Mouse (Mus musculus) CD4-positive, CD25-positive, alpha-beta regulatory T cell, adult 2 months (primary cell): ENCODE data around the gene Sh3bp2.

Source experiments
- DNase-seq: peaks from one replicate; pipeline ENCODE4 v3.0.0-alpha.2; 2012; ENCODE audit warnings: low read depth, low spot score

Gene Sh3bp2

DNA sequence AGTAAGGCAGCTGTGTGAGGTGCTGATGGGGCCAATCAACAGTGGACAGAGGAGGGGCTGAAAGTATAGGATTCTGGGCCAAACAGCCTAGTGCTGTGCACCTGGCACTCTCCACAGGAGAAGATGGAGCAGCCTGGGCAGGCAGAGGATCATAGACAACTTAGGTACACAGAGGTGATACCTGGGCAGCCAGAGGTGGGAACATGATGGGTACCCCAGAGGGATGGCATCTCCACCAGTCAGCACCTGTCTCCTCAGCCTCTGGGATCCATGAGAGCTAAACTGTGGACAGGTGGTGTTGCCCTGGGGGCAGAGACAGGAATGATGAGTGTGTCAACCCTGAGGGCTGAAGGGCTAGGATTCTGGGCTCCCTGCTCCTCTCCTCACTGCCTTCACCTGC, 1.1 kb upstream of the Sh3bp2 start:
- no peak for DNase-seq

- DNase-seq: no peak
Measured at GRCm38 (mm10) chr5:34526477-34526775, 788 bp downstream of the Sh3bp2 start.

DNA sequence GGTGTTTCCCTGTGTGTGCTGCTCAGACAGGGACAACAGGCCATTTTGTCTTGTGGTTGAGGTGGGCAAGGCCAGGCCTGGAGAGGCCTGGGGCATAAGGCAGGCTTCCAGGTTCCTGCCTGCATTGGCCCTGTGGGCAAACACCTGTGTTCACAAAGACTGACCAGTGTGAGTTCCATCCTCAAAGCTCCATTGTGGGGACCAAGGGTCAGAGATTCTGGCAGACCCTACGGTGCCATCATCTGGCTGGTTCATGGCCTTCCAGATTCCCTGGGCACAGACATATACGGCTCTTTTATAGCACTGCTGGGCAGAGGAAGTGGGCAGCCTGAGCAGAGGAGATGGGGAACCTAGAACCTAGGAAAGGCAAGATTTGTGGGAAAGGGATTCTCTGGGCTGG, 1.7 kb downstream of the Sh3bp2 start:
- DNase-seq: no peak

DNA sequence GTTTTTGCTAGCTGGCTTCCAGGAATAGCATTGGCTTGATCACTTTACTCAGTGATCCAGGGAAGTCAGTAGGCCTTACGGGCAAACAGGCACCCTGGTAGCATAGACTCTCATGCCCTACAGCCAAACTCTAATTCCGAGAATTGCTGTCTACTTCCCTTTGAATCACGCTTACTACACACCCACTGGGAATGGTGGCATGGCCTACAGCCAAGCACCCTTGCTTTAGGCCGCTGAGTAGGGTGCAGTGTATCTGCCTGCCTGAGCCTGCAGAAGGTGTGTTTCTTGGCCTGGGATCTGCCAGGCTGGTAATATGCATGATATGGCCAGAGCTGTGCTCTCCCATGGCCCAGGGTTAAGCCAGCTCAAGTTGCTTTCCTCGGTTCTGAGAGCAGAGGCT, 3.1 kb downstream of the Sh3bp2 start:
- no peak for DNase-seq

DNA sequence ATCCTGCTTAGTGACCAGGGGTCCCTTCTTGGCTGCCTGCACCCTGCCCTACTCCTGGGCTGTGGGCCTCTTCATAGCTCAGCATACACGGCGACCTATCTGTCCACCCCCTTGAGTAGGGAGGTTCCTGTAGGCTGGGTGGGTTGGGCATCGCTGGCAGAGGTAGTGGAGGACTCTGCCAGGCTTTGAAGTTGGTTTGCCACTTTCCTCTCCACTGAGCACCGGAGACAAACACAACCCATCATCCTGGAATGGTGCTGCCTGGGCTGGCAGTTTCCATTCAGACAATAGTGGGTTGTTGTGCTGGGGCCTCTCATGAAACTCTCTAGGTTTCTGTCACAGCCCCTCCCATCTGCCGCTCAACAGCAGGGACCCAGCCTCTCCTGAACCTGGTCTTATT, 4.5 kb downstream of the Sh3bp2 start:
- DNase-seq: no peak

- no peak for DNase-seq
Measured at GRCm38 (mm10) chr5:34530687-34531086, 5.0 kb downstream of the Sh3bp2 start.

DNA sequence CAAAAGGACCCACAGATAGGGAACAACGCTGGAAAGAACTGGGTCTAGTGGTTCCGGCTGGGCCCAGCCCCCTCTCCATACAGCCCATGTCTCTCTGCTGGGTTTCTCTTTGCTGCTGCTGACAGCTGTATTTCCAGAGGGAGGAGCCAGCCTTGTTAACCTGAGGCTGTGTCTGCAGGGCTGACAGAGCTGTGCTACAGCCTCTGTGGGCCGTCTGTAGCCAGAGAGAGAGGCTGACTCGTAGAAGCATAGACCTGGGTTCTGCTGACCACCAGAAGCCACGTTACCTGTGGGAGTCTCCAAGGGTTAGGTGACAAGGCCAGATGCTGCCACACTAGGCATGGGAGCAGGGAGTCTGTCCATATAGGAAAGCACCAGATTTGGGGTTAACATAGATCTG, 7.4 kb downstream of the Sh3bp2 start:
- no peak for DNase-seq

GRCm38 (mm10) chr5:34533820-34534219, 8.2 kb downstream of the Sh3bp2 start:
- no peak for DNase-seq

- DNase-seq: no peak
Measured at GRCm38 (mm10) chr5:34534776-34535581, 9.3 kb downstream of the Sh3bp2 start.

- no peak for DNase-seq
Measured at GRCm38 (mm10) chr5:34535831-34536230, 10.2 kb downstream of the Sh3bp2 start.

DNA sequence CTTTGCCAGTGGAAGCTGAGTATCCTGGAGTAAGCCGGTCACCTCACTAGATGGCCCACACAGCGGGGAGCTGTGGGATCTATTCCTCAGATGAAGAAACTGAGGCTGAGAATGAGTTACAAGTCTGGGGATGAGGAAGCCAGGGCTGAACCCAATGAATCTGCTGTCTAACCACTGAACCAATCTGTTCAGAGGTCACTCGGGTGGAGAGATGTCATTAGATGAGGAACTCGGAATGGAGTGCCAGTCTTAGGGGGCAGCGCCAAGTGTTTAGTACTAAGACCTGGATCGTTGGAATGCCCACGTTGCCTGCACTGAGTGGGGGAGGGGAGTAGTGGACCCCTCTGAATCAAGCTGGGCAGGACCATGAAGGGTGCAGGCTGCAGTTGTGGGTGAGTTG, 12.4 kb downstream of the Sh3bp2 start:
- no peak for DNase-seq

DNA sequence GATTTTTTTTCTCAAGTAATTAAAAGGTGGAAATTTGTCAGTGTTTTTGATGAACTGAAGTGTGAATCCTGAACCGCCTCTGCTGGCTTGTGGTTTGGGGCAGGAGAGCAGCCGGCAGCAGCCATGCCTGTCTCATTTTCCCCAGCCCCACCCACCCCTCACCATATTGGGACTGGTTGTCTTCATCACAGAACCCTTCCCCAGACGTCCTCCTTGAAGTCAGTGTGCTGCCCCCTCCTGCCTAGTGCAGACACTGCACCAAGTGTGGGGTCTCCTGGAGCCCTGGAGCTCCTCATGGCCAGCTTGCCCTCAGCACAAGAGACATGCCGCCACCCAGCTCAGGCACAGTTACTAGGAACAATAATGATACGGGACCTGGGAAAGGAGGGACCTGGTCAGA, 12.9 kb downstream of the Sh3bp2 start:
- peak; percentile 82 for DNase-seq

DNA sequence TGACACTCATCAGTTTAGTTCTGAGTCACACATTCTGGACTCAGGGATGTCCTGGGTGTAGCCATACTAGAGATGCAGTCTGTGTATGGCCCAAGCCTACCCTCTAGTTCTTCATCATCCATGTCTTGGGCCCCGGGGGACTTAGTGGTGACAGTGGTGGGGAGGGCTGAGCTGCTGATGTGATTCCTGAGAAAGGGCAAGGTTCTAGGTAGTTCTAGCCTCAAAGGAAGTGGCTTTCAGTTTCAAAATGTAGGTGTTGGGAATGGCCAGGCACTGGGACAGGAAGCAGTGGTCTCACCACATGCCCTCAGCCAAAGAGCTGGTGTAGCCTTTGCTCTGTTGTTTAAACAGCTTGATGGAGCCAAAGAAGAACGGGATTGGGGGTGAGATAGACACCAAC, 13.5 kb downstream of the Sh3bp2 start:
- no peak for DNase-seq

DNA sequence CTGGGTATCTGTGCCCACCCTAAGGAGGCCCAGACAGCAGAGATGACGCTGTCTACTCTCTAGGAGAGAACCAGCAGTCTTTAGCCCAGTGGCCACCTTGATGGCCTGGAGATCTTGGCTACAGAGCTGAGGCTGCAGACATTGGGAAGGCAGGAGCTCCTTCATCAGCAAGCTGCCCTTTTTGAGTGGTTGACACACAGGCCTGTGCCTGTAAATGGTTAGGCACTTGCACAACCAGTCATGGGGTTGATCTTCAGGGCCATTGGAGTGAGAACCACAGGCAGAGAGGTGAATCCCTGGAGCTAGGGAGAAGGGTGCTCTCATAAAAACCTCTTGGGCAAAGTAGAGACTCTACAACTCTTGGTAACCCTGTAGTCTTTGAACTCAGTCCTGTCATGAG, 16.5 kb downstream of the Sh3bp2 start:
- DNase-seq: no peak

- peak; percentile 43 for DNase-seq
Measured at GRCm38 (mm10) chr5:34543114-34543513, 17.5 kb downstream of the Sh3bp2 start.

- peak; percentile 73 for DNase-seq
Measured at GRCm38 (mm10) chr5:34547410-34547809, 21.8 kb downstream of the Sh3bp2 start.

DNA sequence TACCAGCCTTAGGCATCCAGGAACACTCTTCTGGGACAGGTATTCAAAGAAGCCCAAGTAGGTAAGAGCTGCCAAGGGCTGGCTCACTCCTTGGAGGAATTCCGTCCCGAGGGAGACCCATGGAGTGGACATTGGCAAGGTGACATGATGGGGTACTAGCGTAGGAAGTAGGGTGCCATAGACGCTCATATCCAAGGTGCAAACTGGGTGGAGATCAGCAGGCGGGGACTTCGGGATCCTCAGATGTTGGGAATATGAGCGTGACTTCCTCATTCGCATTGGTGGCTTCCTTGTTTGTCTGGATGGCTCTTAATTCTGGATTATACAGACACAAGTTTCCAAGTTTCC, 23.5 kb downstream of the Sh3bp2 start:
- DNase-seq: no peak

- DNase-seq: peak; percentile 62
Measured at GRCm38 (mm10) chr5:34549483-34550221, 24.0 kb downstream of the Sh3bp2 start.

DNA sequence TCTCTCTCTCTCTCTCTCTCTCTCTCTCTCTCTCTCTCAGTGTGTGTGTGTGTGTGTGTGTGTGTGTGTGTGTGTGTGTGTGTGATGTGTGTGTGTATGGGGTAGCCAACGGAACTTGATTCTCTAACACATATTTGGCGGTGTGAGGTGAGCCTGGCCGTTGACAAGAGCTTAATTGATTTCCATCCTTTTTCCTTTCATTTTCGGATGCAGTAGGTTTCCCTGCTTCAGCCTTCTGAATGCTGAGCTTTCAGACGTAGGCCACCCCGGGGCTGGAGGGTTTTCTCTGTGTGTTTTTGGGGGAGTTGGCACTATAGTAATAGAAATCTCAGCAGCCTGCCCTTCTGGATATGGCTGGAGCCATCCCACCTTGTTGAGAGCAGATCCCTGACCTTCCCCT, 24.6 kb downstream of the Sh3bp2 start:
- DNase-seq: peak; percentile 36

DNA sequence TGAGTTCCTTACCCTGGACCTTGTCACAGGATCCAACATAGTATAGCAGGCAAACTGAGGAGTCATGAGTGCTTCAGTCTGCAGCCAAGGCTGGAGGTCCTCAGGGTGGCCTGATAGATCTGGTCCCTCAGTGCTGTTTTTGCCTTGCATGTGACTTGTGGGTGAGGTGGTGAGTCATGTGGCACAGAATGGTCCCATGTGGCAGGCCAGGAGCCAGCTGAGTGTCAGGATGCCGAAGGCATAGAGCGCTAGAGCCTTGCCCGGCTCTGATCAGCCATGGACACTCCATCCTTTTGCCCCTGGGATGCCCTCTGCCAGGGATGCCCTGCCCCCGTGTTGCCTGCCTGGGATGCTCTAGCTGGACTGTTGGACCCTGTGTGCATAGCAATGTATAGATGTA, 26.2 kb downstream of the Sh3bp2 start:
- no peak for DNase-seq

- no peak for DNase-seq
Measured at GRCm38 (mm10) chr5:34563854-34564253, 38.2 kb downstream of the Sh3bp2 start.

GRCm38 (mm10) chr5:34564291-34564690, 38.7 kb downstream of the Sh3bp2 start:
- no peak for DNase-seq

GRCm38 (mm10) chr5:34565545-34566283, 40.1 kb downstream of the Sh3bp2 start:
- DNase-seq: no peak
